Comparison of ENCODE assay signal across 10 mouse cellular contexts in genomic region chr8:54079601-54080000, GRCm38 (mm10). TPM values are rescaled to one million over a fixed set of nuclear protein-coding genes. Genes with fewer than 3 reads are reported as not detected.
DNase-seq lines count a peak whose midpoint lies in the region; ATAC-seq and TF ChIP-seq lines count a peak whose summit lies in the region.
"Had no signal": no experiment of that assay in that cellular context is flagged by ENCODE, and none has a peak within 500 bp of the region (broad histone marks: within the 10 kb centered on the region; RNA-seq: fewer than 3 reads in every experiment).

No protein-coding gene starts in this region.

- no peaks in the 10 kb centered on the region for H3K27me3 ChIP-seq in forebrain, postnatal 0 days (ENCODE audit: insufficient read depth, low read length)
- H3K27me3 ChIP-seq in forebrain, embryonic 13.5 days: no peaks in the 10 kb centered on the region
- H3K27me3 ChIP-seq in liver, postnatal 0 days (ENCODE audit: insufficient read depth, low read length): no peaks in the 10 kb centered on the region
- H3K27me3 ChIP-seq in liver, embryonic 12.5 days (replicated peaks): peaks cover 33% of the 10 kb centered on the region
- H3K27me3 ChIP-seq in limb, embryonic 10.5 days (ENCODE audit: low read depth, poor library complexity, severe bottlenecking): no peaks in the 10 kb centered on the region
- H3K27me3 ChIP-seq: neural tube, embryonic 13.5 days had no signal

- H3K27ac ChIP-seq in forebrain, postnatal 0 days (ENCODE audit: low read depth, low read length): no peak overlapping the region
- no peak overlapping the region for H3K27ac ChIP-seq in forebrain, embryonic 13.5 days
- H3K27ac ChIP-seq in liver, postnatal 0 days (ENCODE audit: low read depth): no peak overlapping the region
- no peak overlapping the region for H3K27ac ChIP-seq in liver, embryonic 12.5 days
- H3K27ac ChIP-seq in limb, embryonic 10.5 days: no peak overlapping the region
- H3K27ac ChIP-seq: liver, embryonic 13.5 days; neural tube, embryonic 13.5 days had no signal

- no peak overlapping the region for H3K4me3 ChIP-seq in forebrain, postnatal 0 days (ENCODE audit: low read depth, low read length)
- no peak overlapping the region for H3K4me3 ChIP-seq in forebrain, embryonic 13.5 days
- no peak overlapping the region for H3K4me3 ChIP-seq in liver, postnatal 0 days (ENCODE audit: low read depth, low read length)
- H3K4me3 ChIP-seq in liver, embryonic 12.5 days: no peak overlapping the region
- H3K4me3 ChIP-seq in limb, embryonic 10.5 days: peak overlapping the region; percentile 83

- H3K4me2 ChIP-seq in forebrain, postnatal 0 days (ENCODE audit: low read depth): no peak overlapping the region
- H3K4me2 ChIP-seq in forebrain, embryonic 13.5 days: no peak overlapping the region
- no peak overlapping the region for H3K4me2 ChIP-seq in liver, postnatal 0 days (ENCODE audit: low read depth, low read length)
- H3K4me2 ChIP-seq in liver, embryonic 12.5 days: no peak overlapping the region

- H3K9me3 ChIP-seq in forebrain, postnatal 0 days (ENCODE audit: low read length): no peaks in the 10 kb centered on the region
- no peaks in the 10 kb centered on the region for H3K9me3 ChIP-seq in forebrain, embryonic 13.5 days (replicated peaks)
- no peaks in the 10 kb centered on the region for H3K9me3 ChIP-seq in liver, postnatal 0 days (ENCODE audit: low read length)
- H3K9me3 ChIP-seq in liver, embryonic 12.5 days (replicated peaks): no peaks in the 10 kb centered on the region
- no peaks in the 10 kb centered on the region for H3K9me3 ChIP-seq in limb, embryonic 10.5 days (replicated peaks)
- H3K9me3 ChIP-seq: liver, embryonic 13.5 days; neural tube, embryonic 13.5 days had no signal

- no peak overlapping the region for H3K9ac ChIP-seq in forebrain, postnatal 0 days
- H3K9ac ChIP-seq in forebrain, embryonic 13.5 days: no peak overlapping the region
- no peak overlapping the region for H3K9ac ChIP-seq in liver, postnatal 0 days (replicated peaks)
- no peak overlapping the region for H3K9ac ChIP-seq in liver, embryonic 12.5 days
- H3K9ac ChIP-seq: liver, embryonic 13.5 days; neural tube, embryonic 13.5 days had no signal

- DNase-seq in forebrain, postnatal 0 days: no peak
- DNase-seq in liver, postnatal 0 days: no peak
- peak; percentile 53 for DNase-seq in brain, embryonic 14.5 days (ENCODE audit: low read depth)
- no peak for DNase-seq in limb, embryonic 10.5 days (ENCODE audit: low spot score)
- DNase-seq in natural killer cell, adult 2 months (ENCODE audit: low spot score in 2 of 2): no peak
- no peak for DNase-seq in frontal cortex, postnatal 25 days (ENCODE audit: low spot score in 2 of 2)
- DNase-seq: liver, embryonic 13.5 days had no signal

- peak; percentile 47 for TF ChIP-seq CTCF in forebrain, postnatal 0 days (IDR thresholded peaks at IDR 0.05; ENCODE audit: low read depth)
- peak; percentile 62 for TF ChIP-seq CTCF in liver, postnatal 0 days (IDR thresholded peaks at IDR 0.05; ENCODE audit: low read depth)
- TF ChIP-seq CTCF in brain, embryonic 14.5 days (IDR thresholded peaks at IDR 0.05; ENCODE audit: borderline replicate concordance, extremely low read depth, insufficient read depth, insufficient read length): peak; percentile 38; the same call in 1 of the 2 replicates

- no peak for ATAC-seq in forebrain, postnatal 0 days
- ATAC-seq in forebrain, embryonic 13.5 days: no peak
- ATAC-seq in liver, postnatal 0 days: no peak
- no peak for ATAC-seq in liver, embryonic 12.5 days

- H3K36me3 ChIP-seq in forebrain, postnatal 0 days (ENCODE audit: insufficient read depth): no peaks in the 10 kb centered on the region
- H3K36me3 ChIP-seq in forebrain, embryonic 13.5 days (ENCODE audit: poor library complexity, severe bottlenecking): no peaks in the 10 kb centered on the region
- H3K36me3 ChIP-seq in liver, postnatal 0 days (replicated peaks; ENCODE audit: insufficient read depth, low read length): no peaks in the 10 kb centered on the region
- H3K36me3 ChIP-seq in liver, embryonic 12.5 days: no peaks in the 10 kb centered on the region
- H3K36me3 ChIP-seq in limb, embryonic 10.5 days: no peaks in the 10 kb centered on the region
- H3K36me3 ChIP-seq: liver, embryonic 13.5 days; neural tube, embryonic 13.5 days had no signal

- TF ChIP-seq POLR2A in brain, embryonic 14.5 days (IDR thresholded peaks at IDR 0.05; ENCODE audit: borderline replicate concordance, extremely low read depth, insufficient read depth, insufficient read length, poor library complexity, severe bottlenecking): no peak

- H3K4me1 ChIP-seq in forebrain, postnatal 0 days (ENCODE audit: insufficient read depth): no peaks in the 10 kb centered on the region
- peaks cover 13% of the 10 kb centered on the region; the same call in 1 of the 2 replicates for H3K4me1 ChIP-seq in forebrain, embryonic 13.5 days
- H3K4me1 ChIP-seq in liver, postnatal 0 days (ENCODE audit: insufficient read depth): peaks cover 3% of the 10 kb centered on the region; the same call in 1 of the 2 replicates
- no peaks in the 10 kb centered on the region for H3K4me1 ChIP-seq in liver, embryonic 12.5 days
- peaks cover 23% of the 10 kb centered on the region for H3K4me1 ChIP-seq in limb, embryonic 10.5 days

- TF ChIP-seq EP300 in liver, postnatal 0 days (IDR thresholded peaks at IDR 0.05; ENCODE audit: low read depth): no peak

RNA-seq across cellular contexts. Expression of gene Vegfc, which starts 2.2 kb away (rescaled TPM):
- total RNA-seq in forebrain, postnatal 0 days (2014; rRNA removed): 8.2 and 8.8 TPM in 2 replicates
- polyA plus RNA-seq in forebrain, postnatal 0 days (2015; fragmentation: Nextera tagmentation; extraction: Ambion mirVana): 4.7 and 4.9 TPM in 2 replicates
- 2.8 and 3.3 TPM in 2 replicates for polyA plus RNA-seq in forebrain, embryonic 13.5 days (2015; fragmentation: Nextera tagmentation; extraction: Ambion mirVana)
- polyA plus RNA-seq in liver, postnatal 0 days (2015; fragmentation: Nextera tagmentation; extraction: Ambion mirVana): 2.5 and 3.1 TPM in 2 replicates
- polyA plus RNA-seq in liver, embryonic 12.5 days (2016; fragmentation: Nextera tagmentation; extraction: Ambion mirVana): 5.3 and 5.4 TPM in 2 replicates
- polyA plus RNA-seq in brain, embryonic 14.5 days (2012; rRNA removed): 3.7 and 5.7 TPM in 2 replicates
- polyA plus RNA-seq in limb, embryonic 10.5 days (2016; fragmentation: Nextera tagmentation; extraction: Ambion mirVana): 8.0 and 8.8 TPM in 2 replicates
